Mouse (Mus musculus) neutrophil, adult 5-6 weeks (primary cell): ENCODE measurements around the gene B9d1. TPM values are rescaled to one million over a fixed set of nuclear protein-coding genes. Genes with fewer than 3 reads are reported as not detected.

Experiments used
- ATAC-seq: fragments of 151-379, 151-347 bp; 2 replicates; pipeline ENCODE4 v1.8.0; 2017; ENCODE audit warnings: mild to moderate bottlenecking, moderate TSS enrichment; ENCODE audit not compliant: insufficient number of reproducible peaks, poor library complexity, low FRiP score, severe bottlenecking; ENCODE audit errors: extremely low read depth
- total RNA-seq: library from RNA; stranded (forward); fragments of 200-1000 nt; gene quantifications from 2 replicates; pipeline ENCODE4 v1.2.3, GENCODE M21; 2017

The B9d1 gene
- total RNA-seq, 1 experiment from 2014 or later: not detected

GRCm38 (mm10) chr11:61532820-61533219, 27.9 kb downstream of the B9d1 start:
- ATAC-seq: no peak

- ATAC-seq: no peak
Observed at GRCm38 (mm10) chr11:61533571-61533970, 28.6 kb downstream of the B9d1 start.

GRCm38 (mm10) chr11:61535530-61535929, 30.6 kb downstream of the B9d1 start:
- no peak for ATAC-seq

GRCm38 (mm10) chr11:61536952-61537351, 32.0 kb downstream of the B9d1 start:
- ATAC-seq: no peak

- ATAC-seq: no peak
Observed at GRCm38 (mm10) chr11:61537362-61537761, 32.4 kb downstream of the B9d1 start.

- ATAC-seq: no peak
Observed at GRCm38 (mm10) chr11:61540642-61541041, 35.7 kb downstream of the B9d1 start.

GRCm38 (mm10) chr11:61541106-61541505, 36.2 kb downstream of the B9d1 start:
- no peak for ATAC-seq

GRCm38 (mm10) chr11:61545586-61545985, 40.6 kb downstream of the B9d1 start:
- ATAC-seq: no peak

GRCm38 (mm10) chr11:61546452-61546851, 41.5 kb downstream of the B9d1 start:
- no peak for ATAC-seq

- no peak for ATAC-seq
Observed at GRCm38 (mm10) chr11:61547710-61548109, 42.8 kb downstream of the B9d1 start.

- ATAC-seq: no peak
Observed at GRCm38 (mm10) chr11:61550631-61551030, 45.7 kb downstream of the B9d1 start.

GRCm38 (mm10) chr11:61553015-61553754, 48.2 kb downstream of the B9d1 start:
- no peak for ATAC-seq

GRCm38 (mm10) chr11:61559572-61559971, 54.6 kb downstream of the B9d1 start:
- ATAC-seq: no peak

- ATAC-seq: no peak
Observed at GRCm38 (mm10) chr11:61562421-61562820, 57.5 kb downstream of the B9d1 start.

Other genes with a start within 250 kb of the B9d1 start
- gene Aldh3a2, start 237.7 kb upstream of the B9d1 start, total RNA-seq: 58.1 and 65.1 TPM in 2 replicates
- gene Slc47a2, start 162.3 kb upstream of the B9d1 start, total RNA-seq: not detected in 2 replicates
- not detected in 2 replicates for gene Slc47a1, start 126.8 kb upstream of the B9d1 start, total RNA-seq
- gene Rnf112, start 51.0 kb upstream of the B9d1 start, total RNA-seq: not detected in 2 replicates
- gene Mfap4, start 19.7 kb upstream of the B9d1 start, total RNA-seq: not detected in 2 replicates
- gene Mapk7, start 10.7 kb upstream of the B9d1 start, total RNA-seq: 15.2 and 15.6 TPM in 2 replicates
- gene Epn2, start 74.5 kb downstream of the B9d1 start, total RNA-seq: 0.61 and 0.70 TPM in 2 replicates
- gene Grap, start 148.1 kb downstream of the B9d1 start, total RNA-seq: 85.2 and 100 TPM in 2 replicates
- 1.1 and 1.7 TPM in 2 replicates for gene Fam83g, start 178.9 kb downstream of the B9d1 start, total RNA-seq
- not detected in 2 replicates for gene Slc5a10, start 215.7 kb downstream of the B9d1 start, total RNA-seq